Mouse (Mus musculus): Measurements from ENCODE around the gene Mical2.

- TF ChIP-seq POLR2A (IDR thresholded peaks at IDR 0.05; ENCODE audit: borderline replicate concordance, insufficient read depth, low read length), result no peak
- no peak for TF ChIP-seq CTCF (IDR thresholded peaks at IDR 0.05; ENCODE audit: borderline replicate concordance, insufficient read depth, low read depth, low read length)
These were observed 228.2 kb downstream of the Mical2 start for GRCm38 (mm10) chr7:112453805-112454214.
